In genomic region chr14:81037635-81038034, GRCm38 (mm10) we compare ENCODE assay signal across 28 mouse cellular contexts.
DNase-seq lines count a peak whose midpoint lies in the region; ATAC-seq and TF ChIP-seq lines count a peak whose summit lies in the region.
"Had no signal": no experiment of that assay in that cellular context is flagged by ENCODE, and none has a peak within 500 bp of the region (broad histone marks: within the 10 kb centered on the region; RNA-seq: fewer than 3 reads in every experiment).

No protein-coding gene starts in this region.

- peak; percentile 15 for DNase-seq in lung, embryonic 14.5 days
- no peak for DNase-seq in lung, postnatal 14 days
- no peak for DNase-seq in lung, postnatal 10 days
- no peak for DNase-seq in testis, postnatal 14 days (ENCODE audit: low spot score)
- no peak for DNase-seq in embryo, embryonic 10.5 days (ENCODE audit: low spot score)
- DNase-seq: adrenal gland, adult 8-10 months; adrenal gland, postnatal 14 days; adrenal gland, postnatal 36 days; B cell, adult 2 months; cerebellum, adult 11-12 months; cerebellum, adult 2 months; cerebellum, adult 9-10 months; cerebellum, postnatal 10 days; cerebellum, postnatal 25 days; embryo, embryonic 11 days had no signal

- TF ChIP-seq POLR2A in testis, adult 2 months (IDR thresholded peaks at IDR 0.05; ENCODE audit: control insufficient read depth, low read depth, low read length): no peak

- ATAC-seq in lung, embryonic 14.5 days (ENCODE audit: insufficient read depth): no peak
- peak; percentile 83 for ATAC-seq in lung, embryonic 16.5 days (ENCODE audit: low read depth)
- ATAC-seq: activated CD4-positive, CD25-positive, alpha-beta regulatory T cell, adult 4 months; CD4-positive, CD25-positive, alpha-beta regulatory T cell, adult 4 months; forebrain, embryonic 14.5 days; Patski had no signal

- TF ChIP-seq CTCF in lung, embryonic 14.5 days (IDR thresholded peaks at IDR 0.05; ENCODE audit: low read depth): no peak
- no peak for TF ChIP-seq CTCF in testis, adult 2 months (IDR thresholded peaks at IDR 0.05; ENCODE audit: control insufficient read depth, insufficient read depth, insufficient replicate concordance, low read depth, low read length)

- H3K27ac ChIP-seq in lung, embryonic 14.5 days (ENCODE audit: low read depth): no peak overlapping the region
- no peak overlapping the region for H3K27ac ChIP-seq in lung, embryonic 16.5 days (ENCODE audit: low read length)
- H3K27ac ChIP-seq in testis, adult 2 months (ENCODE audit: control insufficient read depth, insufficient read depth, low read depth, low read length): no peak overlapping the region
- H3K27ac ChIP-seq: embryonic facial prominence, embryonic 13.5 days; embryonic facial prominence, embryonic 15.5 days; forebrain, embryonic 10.5 days; forebrain, embryonic 12.5 days had no signal

- H3K4me2 ChIP-seq in lung, embryonic 14.5 days: no peak overlapping the region
- H3K4me2 ChIP-seq in lung, embryonic 16.5 days (ENCODE audit: low read depth, low read length): no peak overlapping the region
- H3K4me2 ChIP-seq: embryonic facial prominence, embryonic 13.5 days; embryonic facial prominence, embryonic 15.5 days; forebrain, embryonic 12.5 days had no signal

- no peaks in the 10 kb centered on the region for H3K36me3 ChIP-seq in lung, embryonic 14.5 days (ENCODE audit: insufficient read depth)
- H3K36me3 ChIP-seq in lung, embryonic 16.5 days (ENCODE audit: control insufficient read depth, insufficient read depth, low read length): no peaks in the 10 kb centered on the region
- H3K36me3 ChIP-seq in testis, adult 2 months (ENCODE audit: control insufficient read depth, insufficient read depth, low read length): no peaks in the 10 kb centered on the region
- H3K36me3 ChIP-seq: embryonic facial prominence, embryonic 13.5 days; embryonic facial prominence, embryonic 15.5 days; forebrain, embryonic 10.5 days; forebrain, embryonic 12.5 days; G1E had no signal

- H3K9me3 ChIP-seq in lung, embryonic 14.5 days (ENCODE audit: low read depth, low read length): no peaks in the 10 kb centered on the region
- H3K9me3 ChIP-seq in lung, embryonic 16.5 days (ENCODE audit: control insufficient read depth, low read length): no peaks in the 10 kb centered on the region
- H3K9me3 ChIP-seq: embryonic facial prominence, embryonic 13.5 days; embryonic facial prominence, embryonic 15.5 days; forebrain, embryonic 10.5 days; forebrain, embryonic 12.5 days had no signal

- 28% methylated on average over 2 of the region's 2 CpGs for WGBS in lung, embryonic 14.5 days
- WGBS in lung, embryonic 16.5 days: 33% methylated on average over 2 of the region's 2 CpGs

- H3K4me1 ChIP-seq in lung, embryonic 14.5 days (ENCODE audit: insufficient read depth): no peaks in the 10 kb centered on the region
- no peaks in the 10 kb centered on the region for H3K4me1 ChIP-seq in lung, embryonic 16.5 days (replicated peaks; ENCODE audit: control insufficient read depth, insufficient read depth, low read length)
- H3K4me1 ChIP-seq in testis, adult 2 months (ENCODE audit: control insufficient read depth, insufficient read depth, low read length): no peaks in the 10 kb centered on the region
- H3K4me1 ChIP-seq: embryonic facial prominence, embryonic 13.5 days; embryonic facial prominence, embryonic 15.5 days; forebrain, embryonic 10.5 days; forebrain, embryonic 12.5 days had no signal

- no peaks in the 10 kb centered on the region for H3K27me3 ChIP-seq in lung, embryonic 14.5 days (ENCODE audit: insufficient read depth, low read length)
- no peaks in the 10 kb centered on the region for H3K27me3 ChIP-seq in lung, embryonic 16.5 days (ENCODE audit: control insufficient read depth, insufficient read depth, low read depth, low read length)
- no peaks in the 10 kb centered on the region for H3K27me3 ChIP-seq in testis, adult 2 months (ENCODE audit: control insufficient read depth, insufficient read depth, low read length)
- H3K27me3 ChIP-seq: CH12.LX; embryonic facial prominence, embryonic 13.5 days; embryonic facial prominence, embryonic 15.5 days; forebrain, embryonic 12.5 days; Patski had no signal

- H3K9ac ChIP-seq in lung, embryonic 14.5 days: no peak overlapping the region
- no peak overlapping the region for H3K9ac ChIP-seq in lung, embryonic 16.5 days (ENCODE audit: low read length)
- H3K9ac ChIP-seq: embryonic facial prominence, embryonic 13.5 days; embryonic facial prominence, embryonic 15.5 days; forebrain, embryonic 12.5 days had no signal

- H3K4me3 ChIP-seq in lung, embryonic 14.5 days (ENCODE audit: low read depth, low read length): no peak overlapping the region
- no peak overlapping the region for H3K4me3 ChIP-seq in lung, embryonic 16.5 days (ENCODE audit: low read length)
- H3K4me3 ChIP-seq in testis, adult 2 months (ENCODE audit: control insufficient read depth, low read depth, low read length): peak overlapping the region; percentile 40
- H3K4me3 ChIP-seq: embryonic facial prominence, embryonic 13.5 days; embryonic facial prominence, embryonic 15.5 days; erythroblast, embryonic 14.5 days; forebrain, embryonic 10.5 days; forebrain, embryonic 12.5 days had no signal
